Mouse (Mus musculus) adrenal gland, adult 2 months (tissue): ENCODE data around the gene Rnf208. TPM values are rescaled to one million over a fixed set of nuclear protein-coding genes. Genes with fewer than 3 reads are reported as not detected.

Source experiments
- DNase-seq: peaks from one replicate; pipeline ENCODE4 v3.0.0; 2021
- polyA plus RNA-seq: library from polyadenylated mRNA; depleted of rRNA; stranded (reverse); fragments of >200 nt; gene quantifications from 2 replicates; pipeline ENCODE4 v1.2.3, GENCODE M21; 2012; rRNA removed
- total RNA-seq, 2 experiments: library from RNA; stranded (reverse); gene quantifications; 2 replicates each; pipeline ENCODE4 v1.2.3; 2021

The Rnf208 gene
- total and polyA plus RNA-seq, 3 experiments: 6.7 to 25.8 (median 8.5) TPM

DNA sequence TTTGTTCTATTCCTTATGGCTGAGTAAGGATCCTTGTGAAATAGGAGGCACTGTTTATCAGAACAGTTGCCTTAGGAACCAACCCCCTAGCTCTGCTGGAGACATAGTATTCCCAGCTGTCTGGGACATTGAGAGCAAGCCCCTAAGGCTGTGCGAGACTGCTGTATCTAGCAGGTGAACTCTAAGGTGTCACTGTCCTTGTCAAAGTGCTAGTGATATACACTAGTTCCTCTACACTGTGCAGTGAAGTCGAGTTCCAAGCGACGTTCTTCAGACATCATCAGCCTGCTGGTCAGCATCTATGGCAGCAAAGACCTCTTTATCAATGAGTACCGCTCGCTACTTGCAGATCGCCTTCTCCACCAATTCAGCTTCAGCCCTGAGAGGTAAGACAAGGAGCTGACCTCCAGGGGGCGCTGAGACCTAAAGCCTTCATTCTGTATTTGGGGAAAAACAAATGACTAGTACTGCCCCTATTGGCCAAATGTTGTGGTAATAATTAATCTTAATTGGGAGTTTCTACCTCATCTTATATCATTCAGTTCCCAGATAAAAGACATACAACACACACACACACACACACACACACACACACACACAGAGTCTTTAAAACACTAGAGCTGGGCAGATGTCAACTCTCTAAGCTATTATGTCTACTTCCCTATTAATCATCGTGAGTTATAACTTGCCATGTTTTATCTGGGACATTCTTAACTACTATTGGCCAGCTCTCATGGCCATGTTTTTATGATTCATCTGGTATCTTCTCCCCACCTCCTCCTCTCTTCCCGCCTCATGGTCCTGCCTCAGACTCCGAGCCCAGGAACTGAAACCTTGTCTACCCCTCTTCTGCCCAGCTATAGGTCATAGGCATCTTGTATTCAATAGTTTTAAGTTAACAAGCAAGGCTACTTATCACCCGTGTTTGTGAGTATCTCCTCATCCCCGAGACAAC lies 37.1 kb downstream of the Rnf208 start:
- peak; percentile 75 for DNase-seq

DNA sequence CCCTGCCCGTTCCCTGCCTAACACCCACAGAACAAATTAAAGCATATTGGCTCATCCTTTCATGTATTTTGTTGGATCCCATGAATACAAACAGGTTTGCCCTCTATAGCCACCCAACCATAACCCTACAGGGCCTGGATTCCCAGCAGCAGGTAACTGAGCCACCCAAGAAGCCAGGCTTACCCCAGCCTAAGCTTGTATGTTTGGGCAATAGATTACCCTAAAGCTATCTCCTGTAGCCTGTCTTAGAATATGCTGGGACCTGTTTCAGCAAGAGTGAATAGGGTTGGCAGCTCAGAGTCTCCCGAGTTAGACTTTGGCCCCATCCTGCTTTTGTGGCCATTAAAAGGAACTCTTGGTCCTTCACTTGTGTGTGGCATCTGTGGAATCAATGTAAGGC lies 43.5 kb downstream of the Rnf208 start:
- DNase-seq: no peak

DNA sequence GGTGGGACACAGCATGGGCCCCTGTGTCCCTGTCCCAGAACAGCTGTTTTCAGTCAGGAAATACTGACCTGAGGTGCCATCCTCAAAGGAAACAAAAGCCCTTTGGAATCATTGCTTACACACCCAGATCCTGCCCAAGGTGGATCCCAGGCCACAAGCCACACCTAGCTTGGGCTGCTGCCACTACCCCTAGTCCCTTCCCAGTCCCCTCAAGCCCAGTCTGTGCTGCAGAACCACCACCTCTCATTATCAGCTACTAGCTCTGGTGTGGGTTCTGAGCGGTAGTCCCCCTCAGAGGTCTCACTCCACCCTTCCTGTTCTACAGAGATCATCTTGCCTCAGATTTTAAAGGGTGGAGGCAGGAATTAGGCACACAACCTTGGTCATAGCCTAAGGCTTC lies 44.3 kb downstream of the Rnf208 start:
- no peak for DNase-seq

DNA sequence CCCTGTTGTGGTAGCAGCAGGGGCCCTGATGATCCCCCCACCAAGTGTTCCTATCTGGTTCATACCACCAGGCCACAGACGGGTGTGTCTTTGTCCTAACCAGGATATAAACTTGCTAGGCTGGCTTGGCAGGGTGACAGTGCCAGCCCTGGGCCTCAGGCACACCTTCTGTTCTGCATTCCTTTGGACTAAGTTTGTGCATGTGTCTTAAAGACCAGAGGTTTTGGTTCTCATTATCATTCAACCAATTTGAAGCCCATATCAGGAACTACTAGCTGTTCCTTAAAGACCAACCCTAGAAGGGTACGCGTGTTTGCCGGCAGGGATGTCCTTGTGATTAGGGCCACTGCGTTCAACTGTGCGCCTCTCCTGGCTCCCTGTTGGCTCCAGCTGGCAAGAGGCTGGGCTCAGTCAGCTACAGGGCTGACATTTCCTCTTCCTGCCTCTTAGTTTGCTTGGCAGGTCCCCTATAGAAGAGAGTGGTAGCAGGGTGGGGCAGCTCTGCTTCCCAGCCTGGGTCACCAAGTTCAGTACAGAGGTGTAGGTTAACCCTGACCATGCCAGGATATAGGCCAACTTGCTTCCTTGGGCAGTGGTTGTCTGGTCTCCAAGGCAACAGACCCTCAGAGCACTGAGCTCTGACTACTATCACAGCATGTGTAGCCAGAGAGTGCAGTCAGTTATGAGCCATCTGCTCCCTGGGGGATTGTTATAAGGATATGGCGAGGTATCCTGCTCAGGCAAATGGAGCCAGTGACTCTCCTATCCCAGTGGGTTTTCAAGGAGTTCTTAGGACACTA lies 45.0 kb downstream of the Rnf208 start:
- no peak for DNase-seq

DNA sequence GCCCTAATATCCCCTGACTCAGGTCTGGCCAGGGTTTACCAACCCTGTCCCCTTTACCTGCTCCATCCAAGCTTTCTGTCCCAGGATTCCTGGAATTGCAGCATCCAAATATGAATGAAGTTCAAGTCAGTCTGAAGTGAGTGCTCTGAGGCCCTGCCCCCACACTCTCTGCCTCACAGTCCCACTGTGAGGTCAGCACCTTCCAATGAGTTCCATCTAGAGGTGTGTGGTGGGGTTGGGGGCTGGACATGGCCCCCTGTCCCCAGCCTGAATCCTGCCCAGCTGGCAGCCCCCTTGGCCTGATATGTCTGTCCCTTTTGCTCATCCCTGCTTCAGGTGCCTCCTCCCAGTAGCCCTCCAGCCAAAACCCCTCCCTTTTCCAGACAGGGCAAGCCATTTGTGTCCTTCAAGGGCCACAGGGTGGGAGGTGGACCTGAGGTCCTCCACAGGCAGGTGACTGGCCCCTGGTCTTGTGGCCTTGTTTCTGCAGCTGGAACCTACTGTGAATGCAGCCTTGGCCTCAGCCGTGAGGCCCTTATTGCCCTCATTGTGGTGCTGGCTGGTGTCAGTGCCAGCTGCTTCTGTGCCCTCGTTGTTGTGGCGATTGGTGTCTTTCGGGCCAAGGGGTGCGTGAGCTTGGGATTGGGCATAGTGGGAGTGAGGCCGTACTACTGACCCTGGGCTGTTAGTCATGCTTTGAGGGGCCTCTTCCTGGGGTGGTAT lies 46.0 kb downstream of the Rnf208 start, which contains the start of gene Tmem210:
Tmem210 (plus strand) TSS at position 219 of the 723 bp plus-strand sequence.
- DNase-seq: no peak

DNA sequence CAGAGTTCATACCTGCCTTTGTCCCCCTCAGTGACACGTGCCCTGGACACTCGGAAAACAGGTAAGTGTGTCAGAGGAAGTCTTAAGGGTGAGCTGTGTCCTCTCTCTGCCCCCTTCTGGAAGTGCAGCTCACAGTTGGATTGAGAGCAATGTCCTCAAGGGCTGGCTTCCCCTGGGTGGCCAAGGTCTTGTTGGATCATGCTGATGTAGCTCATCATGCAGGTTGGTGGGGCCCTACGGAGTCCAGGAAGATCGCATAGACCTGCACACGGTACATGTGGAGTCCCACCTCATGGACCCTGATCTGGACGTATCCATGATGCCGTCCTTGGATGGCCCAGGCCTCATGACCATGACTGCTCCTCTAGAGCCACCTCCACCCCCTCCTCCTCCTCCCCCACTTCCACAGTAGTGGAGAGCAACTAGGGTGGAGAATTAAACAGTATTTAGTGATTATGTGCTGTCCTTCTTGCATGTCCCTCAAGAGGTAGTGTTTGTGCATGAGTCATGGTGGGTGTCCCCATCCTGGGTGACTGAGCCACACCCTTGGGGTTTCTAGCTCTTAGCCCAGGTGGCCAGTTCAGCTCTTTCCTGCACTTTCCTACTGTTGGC lies 46.8 kb downstream of the Rnf208 start:
- no peak for DNase-seq

DNA sequence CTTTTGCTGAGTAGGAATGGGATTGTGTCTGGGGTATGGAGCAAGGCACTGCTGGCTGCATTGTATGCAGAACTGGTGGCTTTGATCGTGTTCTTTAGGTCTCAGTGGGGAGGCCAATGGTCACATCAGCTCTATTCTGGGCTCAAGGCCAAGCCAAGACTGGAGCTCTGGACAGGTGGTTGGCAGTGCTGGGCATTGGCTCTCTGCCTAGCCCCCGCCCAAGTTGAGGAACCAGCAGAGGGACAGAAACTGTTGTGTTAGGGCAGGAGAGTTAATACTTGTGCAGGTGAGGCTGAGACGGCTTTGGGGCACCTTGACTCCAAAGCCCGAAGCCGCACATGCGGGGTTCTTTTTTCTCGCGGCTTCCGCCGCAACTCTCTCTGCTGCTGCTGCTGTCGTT lies 47.6 kb downstream of the Rnf208 start, which contains the start of gene Lrrc26:
Lrrc26 (plus strand) TSS at position 265 of the 400 bp plus-strand sequence.
- DNase-seq: no peak

DNA sequence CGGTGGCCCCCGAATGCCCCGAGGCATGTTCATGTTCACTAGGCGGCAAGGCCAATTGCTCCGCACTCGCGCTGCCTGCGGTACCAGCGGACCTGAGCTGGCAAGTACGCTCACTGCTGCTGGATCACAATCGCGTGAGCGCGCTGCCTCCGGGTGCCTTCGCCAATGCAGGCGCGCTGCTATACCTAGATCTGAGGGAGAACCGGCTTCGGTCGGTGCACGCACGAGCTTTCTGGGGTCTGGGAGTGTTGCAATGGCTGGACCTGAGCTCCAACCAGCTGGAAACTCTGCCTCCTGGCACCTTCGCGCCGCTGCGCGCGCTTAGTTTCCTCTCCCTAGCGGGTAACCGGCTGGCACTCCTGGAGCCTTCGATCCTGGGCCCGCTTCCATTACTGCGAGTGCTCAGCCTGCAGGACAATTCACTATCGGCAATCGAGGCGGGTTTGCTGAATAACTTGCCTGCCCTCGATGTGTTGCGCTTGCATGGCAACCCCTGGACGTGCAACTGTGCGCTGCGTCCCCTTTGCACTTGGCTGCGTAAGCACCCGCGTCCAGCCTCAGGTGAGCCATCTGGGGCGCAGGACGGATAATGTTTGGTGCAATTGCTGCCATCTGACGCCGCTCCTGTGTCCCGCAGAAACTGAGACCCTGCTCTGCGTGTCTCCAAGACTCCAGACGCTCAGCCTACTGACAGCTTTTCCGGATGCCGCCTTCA lies 48.2 kb downstream of the Rnf208 start:
- DNase-seq: peak; percentile 61

DNA sequence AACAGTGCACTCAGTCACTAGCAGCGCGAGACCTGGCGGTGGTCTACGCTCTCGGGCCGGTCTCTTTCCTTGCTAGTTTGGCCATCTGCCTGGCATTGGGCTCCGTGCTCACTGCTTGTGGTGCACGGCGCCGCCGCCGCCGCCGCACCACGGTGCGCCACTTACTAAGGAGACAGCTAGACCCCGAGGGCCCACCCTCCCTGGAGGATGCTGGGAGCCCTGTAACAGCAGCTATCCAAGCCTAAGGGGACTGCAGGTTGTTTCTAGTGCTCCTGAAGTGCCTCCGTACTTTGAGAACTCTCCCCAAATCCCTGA lies 48.7 kb downstream of the Rnf208 start:
- no peak for DNase-seq

DNA sequence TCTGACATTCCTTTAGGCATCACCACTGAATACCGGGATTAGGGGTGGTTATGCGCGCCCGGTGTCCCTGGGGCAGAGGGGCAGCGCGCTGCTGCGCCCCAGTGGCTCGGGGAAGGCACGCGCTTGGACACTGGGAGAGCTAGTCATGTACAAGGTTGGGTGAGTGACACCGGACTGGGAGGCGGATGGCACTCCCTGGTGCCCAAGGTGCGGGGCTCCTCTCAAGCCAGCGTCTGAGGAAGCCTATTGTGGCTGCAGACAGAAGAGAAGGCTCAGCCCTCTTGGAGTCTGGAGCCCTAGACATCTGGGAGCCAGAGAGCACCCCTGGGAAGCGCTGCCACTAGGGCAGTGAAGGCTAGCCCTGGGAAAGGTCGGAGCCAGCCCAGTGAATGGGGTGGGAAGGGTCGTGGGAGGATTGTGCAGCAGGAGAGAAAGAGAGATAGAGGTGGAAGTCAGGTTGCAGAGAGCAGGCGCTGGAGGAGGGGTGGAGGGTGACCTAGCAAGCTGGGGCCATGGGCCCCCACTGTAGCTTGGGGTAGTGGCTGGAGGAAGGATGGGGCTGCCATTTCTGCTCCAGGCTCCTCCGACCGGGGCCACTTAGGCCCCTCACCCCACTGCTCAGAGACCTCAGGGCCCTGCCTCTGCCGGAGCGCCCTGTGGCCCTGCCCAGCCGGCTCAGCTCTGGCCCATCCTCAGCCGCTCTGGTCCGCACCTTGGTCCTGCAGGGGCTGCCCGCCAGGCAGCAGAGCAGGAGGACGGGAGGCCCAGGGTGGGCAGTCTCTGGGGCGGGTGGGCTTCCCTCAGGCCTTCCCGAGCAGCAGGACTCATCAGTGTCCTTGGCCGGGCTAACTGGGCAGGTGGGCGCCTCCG lies 49.4 kb downstream of the Rnf208 start:
- no peak for DNase-seq

DNA sequence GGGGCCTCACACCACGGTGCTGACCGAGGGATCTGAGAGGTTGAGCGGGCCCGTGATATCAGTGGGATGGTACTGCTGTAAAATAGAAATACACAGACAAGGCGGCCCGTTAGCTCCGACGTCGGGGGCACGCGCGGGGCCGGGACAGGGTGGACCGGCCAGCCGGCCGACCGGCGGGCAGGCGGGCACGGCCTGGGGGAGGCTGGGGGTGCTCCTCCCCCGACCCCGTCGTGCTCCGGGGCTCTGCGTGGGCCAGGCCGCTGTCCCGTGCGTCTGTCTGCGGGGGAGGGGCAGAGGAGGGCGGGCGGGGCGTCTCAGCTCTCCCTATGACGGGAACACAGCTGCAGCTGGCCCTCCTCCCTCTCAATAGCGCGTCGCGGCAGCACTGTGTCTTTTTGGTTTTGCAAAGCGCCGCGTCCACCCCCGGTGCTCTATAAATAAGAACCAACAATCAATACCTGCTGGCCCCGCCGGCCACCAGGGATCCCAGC lies 50.0 kb downstream of the Rnf208 start:
- no peak for DNase-seq

DNA sequence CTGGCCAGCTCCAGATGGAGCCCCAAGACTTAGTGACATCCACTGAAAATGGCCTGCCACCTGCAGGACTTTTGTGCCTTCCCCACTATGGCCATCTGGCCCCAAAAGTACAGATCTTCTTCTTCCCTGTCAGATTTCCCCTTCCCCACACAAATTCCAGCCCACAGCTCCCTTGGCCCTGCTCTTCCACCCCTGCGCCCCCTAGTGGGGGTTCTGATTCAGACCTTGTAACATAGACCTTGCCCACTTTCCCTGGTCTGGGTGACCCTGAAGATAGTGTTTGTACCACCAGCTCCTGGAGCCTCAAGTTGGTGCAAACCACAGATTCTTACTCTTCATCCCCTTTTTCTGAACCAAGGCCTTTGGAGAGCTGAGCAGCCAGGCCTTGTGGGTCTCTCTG lies 50.8 kb downstream of the Rnf208 start:
- DNase-seq: peak; percentile 68

DNA sequence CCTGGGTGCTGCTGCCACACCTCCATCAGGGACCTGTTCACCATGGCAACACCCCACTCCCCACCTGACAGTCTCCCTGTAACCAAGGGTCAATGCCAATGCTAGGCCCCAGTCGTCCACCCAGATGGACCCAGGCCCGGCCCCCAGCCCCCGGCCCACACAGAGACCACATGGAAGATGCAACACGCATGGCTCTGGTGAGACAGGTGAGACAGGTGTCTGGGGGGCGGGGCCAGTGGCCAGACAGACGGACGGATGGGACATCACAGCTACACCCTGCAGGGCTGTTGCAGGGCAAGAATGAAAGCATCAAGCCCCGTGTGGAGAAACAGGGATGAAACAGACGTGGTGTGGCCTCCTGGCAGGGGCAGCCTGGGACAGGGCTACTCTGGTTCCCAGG lies 51.7 kb downstream of the Rnf208 start:
- no peak for DNase-seq

Other genes with a start within 250 kb of the Rnf208 start
Only the 30 nearest of the 31 such genes appear.
- gene Nsmf, start 187.9 kb upstream of the Rnf208 start, total RNA-seq: 10 to 100 TPM; 32.8 to 52.9 TPM
- gene Nsmf, start 187.9 kb upstream of the Rnf208 start, polyA plus RNA-seq: 99.9 and 113 TPM in 2 replicates
- gene Entpd8, start 162.0 kb upstream of the Rnf208 start, total RNA-seq: under 1 TPM in 1 of 2 experiments, not detected in 1; 0.40 TPM
- 0.08 and 0.11 TPM in 2 replicates for gene Entpd8, start 162.0 kb upstream of the Rnf208 start, polyA plus RNA-seq
- not detected for gene Noxa1, start 147.1 kb upstream of the Rnf208 start, total RNA-seq
- gene Noxa1, start 147.1 kb upstream of the Rnf208 start, polyA plus RNA-seq: not detected in 2 replicates
- gene Nrarp, start 61.5 kb upstream of the Rnf208 start, total RNA-seq: 1 to 10 TPM; 1.9 to 3.6 TPM
- gene Nrarp, start 61.5 kb upstream of the Rnf208 start, polyA plus RNA-seq: 12.0 and 19.0 TPM in 2 replicates
- gene Tor4a, start 45.4 kb upstream of the Rnf208 start, total RNA-seq: 10 to 100 TPM; 21.9 to 24.2 TPM
- 51.3 and 60.0 TPM in 2 replicates for gene Tor4a, start 45.4 kb upstream of the Rnf208 start, polyA plus RNA-seq
- gene Nelfb, start 30.8 kb upstream of the Rnf208 start, total RNA-seq: 10 to 100 TPM; 36.3 to 57.4 TPM
- 37.5 and 38.2 TPM in 2 replicates for gene Nelfb, start 30.8 kb upstream of the Rnf208 start, polyA plus RNA-seq
- not detected for gene Stpg3, start 27.6 kb upstream of the Rnf208 start, total RNA-seq
- gene Stpg3, start 27.6 kb upstream of the Rnf208 start, polyA plus RNA-seq: not detected in 2 replicates
- not detected for gene Fam166a, start 23.5 kb upstream of the Rnf208 start, total RNA-seq
- gene Fam166a, start 23.5 kb upstream of the Rnf208 start, polyA plus RNA-seq: 0.15 and 0.16 TPM in 2 replicates
- gene Tubb4b, start 17.6 kb upstream of the Rnf208 start, total RNA-seq: 100 to 1,000 TPM; 303 to 312 TPM
- 210 and 267 TPM in 2 replicates for gene Tubb4b, start 17.6 kb upstream of the Rnf208 start, polyA plus RNA-seq
- gene Slc34a3, start 7.9 kb upstream of the Rnf208 start, total RNA-seq: not detected
- gene Slc34a3, start 7.9 kb upstream of the Rnf208 start, polyA plus RNA-seq: not detected in 2 replicates
- not detected for gene Rnf224, start 5.5 kb upstream of the Rnf208 start, total RNA-seq
- not detected in 2 replicates for gene Rnf224, start 5.5 kb upstream of the Rnf208 start, polyA plus RNA-seq
- not detected for gene Cysrt1, start 197 bp downstream of the Rnf208 start, total RNA-seq
- gene Cysrt1, start 197 bp downstream of the Rnf208 start, polyA plus RNA-seq: 0.12 TPM in 1 of 2 replicates, not detected in the other
- 1 to 10 TPM; 3.1 to 3.2 TPM for gene AL732309.1, start 4.6 kb downstream of the Rnf208 start, total RNA-seq
- gene AL732309.1, start 4.6 kb downstream of the Rnf208 start, polyA plus RNA-seq: 21.7 and 22.6 TPM in 2 replicates
- gene Tmem203, start 13.2 kb downstream of the Rnf208 start, total RNA-seq: 10 to 100 TPM; 23.9 to 32.0 TPM
- gene Tmem203, start 13.2 kb downstream of the Rnf208 start, polyA plus RNA-seq: 114 and 116 TPM in 2 replicates
- 10 to 100 TPM in 1 of 2 experiments, 1 to 10 TPM in 1; 10.0 to 13.1 TPM for gene Tprn, start 20.4 kb downstream of the Rnf208 start, total RNA-seq
- gene Tprn, start 20.4 kb downstream of the Rnf208 start, polyA plus RNA-seq: 13.6 and 14.6 TPM in 2 replicates
- gene Ssna1, start 30.2 kb downstream of the Rnf208 start, total RNA-seq: 10 to 100 TPM; 37.6 to 46.1 TPM
- gene Ssna1, start 30.2 kb downstream of the Rnf208 start, polyA plus RNA-seq: 55.2 and 62.1 TPM in 2 replicates
- 10 to 100 TPM; 78.8 to 82.7 TPM for gene Anapc2, start 30.2 kb downstream of the Rnf208 start, total RNA-seq
- gene Anapc2, start 30.2 kb downstream of the Rnf208 start, polyA plus RNA-seq: 93.1 and 110 TPM in 2 replicates
- not detected for gene Tmem210, start 45.9 kb downstream of the Rnf208 start, total RNA-seq
- not detected in 2 replicates for gene Tmem210, start 45.9 kb downstream of the Rnf208 start, polyA plus RNA-seq
- not detected for gene Lrrc26, start 47.7 kb downstream of the Rnf208 start, total RNA-seq
- gene Lrrc26, start 47.7 kb downstream of the Rnf208 start, polyA plus RNA-seq: not detected in 2 replicates
- gene Grin1, start 76.9 kb downstream of the Rnf208 start, total RNA-seq: 10 to 100 TPM in 1 of 2 experiments, 1 to 10 TPM in 1; 8.3 to 13.3 TPM
- gene Grin1, start 76.9 kb downstream of the Rnf208 start, polyA plus RNA-seq: 15.3 and 16.4 TPM in 2 replicates
- 10 to 100 TPM; 53.6 to 59.9 TPM for gene Man1b1, start 90.1 kb downstream of the Rnf208 start, total RNA-seq
- 10.3 and 13.5 TPM in 2 replicates for gene Man1b1, start 90.1 kb downstream of the Rnf208 start, polyA plus RNA-seq
- gene Dpp7, start 114.1 kb downstream of the Rnf208 start, total RNA-seq: 10 to 100 TPM; 34.2 to 38.5 TPM
- gene Dpp7, start 114.1 kb downstream of the Rnf208 start, polyA plus RNA-seq: 47.1 and 55.0 TPM in 2 replicates
- 10 to 100 TPM; 15.0 to 22.7 TPM for gene Uap1l1, start 123.4 kb downstream of the Rnf208 start, total RNA-seq
- 28.4 and 41.5 TPM in 2 replicates for gene Uap1l1, start 123.4 kb downstream of the Rnf208 start, polyA plus RNA-seq
- gene Sapcd2, start 130.1 kb downstream of the Rnf208 start, total RNA-seq: under 1 TPM in 1 of 2 experiments, not detected in 1; 0.23 TPM
- gene Sapcd2, start 130.1 kb downstream of the Rnf208 start, polyA plus RNA-seq: 3.9 and 4.4 TPM in 2 replicates
- gene Entpd2, start 153.6 kb downstream of the Rnf208 start, total RNA-seq: 1 to 10 TPM; 3.7 to 7.2 TPM
- gene Entpd2, start 153.6 kb downstream of the Rnf208 start, polyA plus RNA-seq: 21.1 and 24.7 TPM in 2 replicates
- 100 to 1,000 TPM; 128 to 145 TPM for gene Npdc1, start 157.1 kb downstream of the Rnf208 start, total RNA-seq
- gene Npdc1, start 157.1 kb downstream of the Rnf208 start, polyA plus RNA-seq: 685 and 775 TPM in 2 replicates
- under 1 TPM in 1 of 2 experiments, not detected in 1; 0.24 TPM for gene Fut7, start 181.0 kb downstream of the Rnf208 start, total RNA-seq
- 0.10 and 0.40 TPM in 2 replicates for gene Fut7, start 181.0 kb downstream of the Rnf208 start, polyA plus RNA-seq
- 10 to 100 TPM; 32.1 to 42.7 TPM for gene Abca2, start 186.4 kb downstream of the Rnf208 start, total RNA-seq
- 86.8 and 118 TPM in 2 replicates for gene Abca2, start 186.4 kb downstream of the Rnf208 start, polyA plus RNA-seq
- under 1 TPM in 1 of 2 experiments, not detected in 1; 0.66 TPM for gene Clic3, start 214.6 kb downstream of the Rnf208 start, total RNA-seq
- gene Clic3, start 214.6 kb downstream of the Rnf208 start, polyA plus RNA-seq: 1.6 and 3.4 TPM in 2 replicates
- gene Paxx, start 218.8 kb downstream of the Rnf208 start, total RNA-seq: 10 to 100 TPM; 33.3 to 35.2 TPM
- gene Paxx, start 218.8 kb downstream of the Rnf208 start, polyA plus RNA-seq: 85.9 and 124 TPM in 2 replicates